Mouse (Mus musculus): ENCODE results near the gene Trpm2.
"Not testable (repeated sequence)": the region's sequence is repeated elsewhere in the genome, so short reads cannot be mapped to it uniquely, and the experiment has no call there.

Trpm2 gene

DNA sequence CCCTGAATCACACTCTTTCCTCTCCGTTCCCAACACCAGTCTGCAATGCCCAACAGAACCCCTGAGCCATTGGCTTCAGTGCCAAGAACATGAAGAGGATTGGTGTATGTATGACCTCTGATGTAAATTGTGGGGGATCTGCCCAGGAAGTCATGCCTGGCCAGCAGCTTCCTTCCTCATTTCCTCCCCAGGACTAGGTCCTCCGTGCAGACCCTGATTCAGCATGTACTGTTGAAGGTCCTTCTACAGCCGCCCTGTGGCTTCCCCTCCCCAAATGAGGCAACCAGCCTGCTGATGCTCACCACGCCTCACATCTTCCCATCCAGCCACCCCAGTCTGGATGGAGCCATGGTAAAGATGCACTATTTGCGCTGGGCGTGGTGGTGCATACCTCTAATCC is at the start of gene Trpm2:
Trpm2 (minus strand) TSS at position 83 of the 400 bp plus-strand sequence.
- DNase-seq = no peak

DNA sequence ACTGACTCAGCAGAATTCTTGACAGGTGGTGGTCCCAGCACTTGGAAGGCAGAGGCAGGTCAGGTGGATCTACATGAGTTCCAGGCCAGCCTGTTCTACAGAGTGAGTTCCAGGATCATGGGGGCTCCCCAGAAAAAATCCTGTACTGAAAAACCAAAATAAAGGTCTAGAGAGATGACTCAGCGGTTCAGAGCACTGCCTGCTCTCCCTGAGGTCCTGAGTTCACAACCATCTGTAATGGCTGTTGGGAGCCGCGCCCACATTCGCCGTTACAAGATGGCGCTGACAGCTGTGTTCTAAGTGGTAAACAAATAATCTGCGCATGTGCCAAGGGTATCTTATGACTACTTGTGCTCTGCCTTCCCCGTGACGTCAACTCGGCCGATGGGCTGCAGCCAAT is 49.6 kb upstream of the Trpm2 start:
- not testable (repeated sequence) for DNase-seq

DNA sequence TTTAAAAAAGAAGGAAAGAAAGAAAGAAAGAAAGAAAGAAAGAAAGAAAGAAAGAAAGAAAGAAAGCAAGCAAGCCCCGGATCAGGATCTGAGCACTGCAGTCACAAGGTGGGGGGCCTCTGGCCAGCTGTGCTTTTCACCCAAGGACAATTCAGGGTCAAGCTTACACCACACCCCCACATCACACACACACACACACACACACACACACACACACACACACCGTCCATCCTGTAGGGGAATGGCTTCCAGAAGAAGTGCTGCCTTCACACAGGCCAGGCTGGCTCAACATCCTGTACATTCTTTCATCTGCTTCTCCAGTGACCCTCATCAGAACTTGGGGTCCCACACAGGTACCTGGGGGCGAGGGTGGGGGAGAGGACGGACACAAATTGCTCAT is 48.9 kb upstream of the Trpm2 start:
- DNase-seq = no peak

DNA sequence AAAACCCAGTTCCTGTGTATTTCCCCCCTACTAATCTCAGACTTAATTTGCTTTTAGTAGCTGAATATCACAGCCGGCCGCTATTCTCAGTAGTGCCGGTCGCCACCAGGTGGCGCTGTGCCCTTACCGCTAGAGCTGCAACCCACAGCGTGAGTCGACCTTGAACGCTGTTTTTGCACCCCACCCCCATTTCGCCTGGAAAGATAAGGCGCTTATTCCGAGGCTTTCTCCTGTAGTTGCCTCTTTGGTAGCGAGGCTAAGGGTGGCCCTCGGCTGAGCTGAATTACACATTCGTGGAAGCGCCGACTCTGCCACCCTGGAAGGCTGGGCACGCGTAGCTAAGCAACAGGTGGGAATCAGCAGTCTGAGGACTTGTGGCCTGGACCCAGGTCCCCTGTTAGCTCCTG is 48.4 kb upstream of the Trpm2 start:
- peak; percentile 82 for DNase-seq

DNA sequence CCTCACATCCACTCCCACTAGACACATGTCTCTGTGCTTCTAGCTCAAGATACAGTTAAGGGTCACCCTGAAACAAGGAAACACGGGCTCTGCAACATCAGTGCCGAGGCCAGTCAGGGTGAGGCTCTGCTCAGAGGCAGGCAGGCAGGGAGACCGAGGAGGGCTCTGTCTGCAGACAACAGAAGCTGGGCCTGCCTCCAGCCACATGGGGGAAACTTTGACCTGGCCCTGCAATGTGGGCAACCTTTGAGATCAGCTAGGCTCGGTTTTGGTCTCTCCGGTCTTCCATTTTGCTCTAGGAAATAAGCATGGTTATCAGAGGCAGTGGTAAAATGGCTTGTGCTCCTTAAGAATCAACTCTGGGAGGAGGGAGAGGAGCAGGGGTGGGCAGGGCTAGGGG is 46.0 kb upstream of the Trpm2 start:
- peak; percentile 39 for DNase-seq

DNA sequence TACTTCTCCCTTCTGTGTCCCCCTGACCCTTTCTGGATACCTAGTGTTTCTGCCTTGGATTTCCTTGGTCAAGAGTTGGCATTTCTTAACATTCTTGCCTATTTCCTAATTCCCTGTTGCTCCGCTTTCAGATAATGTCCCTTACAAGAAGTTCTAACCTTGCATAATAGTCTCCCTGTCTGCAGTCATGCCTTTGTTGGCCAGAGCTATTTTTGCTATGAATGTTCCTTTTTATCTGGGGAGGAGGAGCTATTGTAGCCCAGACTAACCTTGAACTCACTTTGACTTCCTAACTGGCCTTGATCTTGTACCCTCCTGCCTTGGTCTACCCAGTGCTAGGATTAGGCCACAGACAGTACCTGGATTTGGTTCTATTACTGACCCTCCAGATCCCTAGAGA is 45.1 kb upstream of the Trpm2 start:
- no peak for DNase-seq

DNA sequence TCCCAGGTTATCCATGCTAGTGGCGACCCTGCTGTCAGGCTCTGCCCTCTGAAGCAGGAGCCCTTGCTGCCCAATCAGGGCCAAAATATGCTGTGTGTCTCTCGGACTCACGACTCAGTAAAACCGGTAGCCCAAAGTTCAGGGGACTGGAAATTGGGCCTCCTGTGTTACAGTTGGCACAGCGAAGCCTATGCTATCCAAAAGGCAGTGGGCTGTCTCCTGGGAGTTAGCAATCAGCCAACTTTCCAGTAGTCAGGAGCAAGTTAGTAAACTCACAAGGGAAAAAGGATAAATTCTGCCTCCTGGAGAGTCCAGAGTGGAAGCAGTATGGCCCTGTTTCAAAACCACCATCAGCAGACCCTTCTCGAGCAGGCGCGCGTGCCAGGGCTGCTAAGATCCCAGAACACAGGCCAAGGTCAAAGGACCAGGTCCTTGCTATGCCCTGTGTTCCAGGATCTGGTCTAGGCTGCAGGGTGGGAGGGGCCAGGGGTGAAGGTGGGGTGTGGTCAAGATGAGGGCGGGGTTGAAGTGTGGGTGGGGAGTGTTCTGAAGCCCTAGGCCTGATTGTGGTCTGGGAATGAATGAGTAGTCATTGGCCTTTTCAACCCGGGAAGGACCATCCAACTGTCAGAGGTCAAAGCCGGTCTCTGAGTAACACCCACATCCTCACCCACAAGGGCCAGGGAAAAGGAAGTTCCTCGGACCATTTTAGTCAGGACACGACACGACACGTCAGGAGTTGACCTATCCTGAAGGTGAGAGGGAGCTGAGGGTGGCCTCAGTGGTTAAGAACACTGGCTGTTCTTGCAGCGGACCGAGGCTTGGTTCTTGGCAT is 42.5 kb upstream of the Trpm2 start:
- no peak for DNase-seq

DNA sequence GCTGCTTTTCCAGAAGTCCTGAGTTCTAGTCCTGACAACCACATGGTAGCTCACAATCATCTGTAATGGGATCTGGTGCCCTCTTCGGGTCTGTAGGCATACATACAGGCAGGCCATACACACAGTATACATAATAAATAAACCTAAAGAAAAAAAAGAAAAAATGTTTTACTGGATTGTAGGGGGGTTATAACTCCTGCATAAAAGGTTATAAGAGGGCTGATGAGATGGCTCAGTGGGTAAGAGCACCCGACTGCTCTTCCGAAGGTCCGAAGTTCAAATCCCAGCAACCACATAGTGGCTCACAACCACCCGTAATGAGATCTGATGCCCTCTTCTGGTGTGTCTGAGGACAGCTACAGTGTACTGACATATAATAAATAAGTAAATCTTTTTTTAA is 40.8 kb upstream of the Trpm2 start:
- DNase-seq = not testable (repeated sequence)

DNA sequence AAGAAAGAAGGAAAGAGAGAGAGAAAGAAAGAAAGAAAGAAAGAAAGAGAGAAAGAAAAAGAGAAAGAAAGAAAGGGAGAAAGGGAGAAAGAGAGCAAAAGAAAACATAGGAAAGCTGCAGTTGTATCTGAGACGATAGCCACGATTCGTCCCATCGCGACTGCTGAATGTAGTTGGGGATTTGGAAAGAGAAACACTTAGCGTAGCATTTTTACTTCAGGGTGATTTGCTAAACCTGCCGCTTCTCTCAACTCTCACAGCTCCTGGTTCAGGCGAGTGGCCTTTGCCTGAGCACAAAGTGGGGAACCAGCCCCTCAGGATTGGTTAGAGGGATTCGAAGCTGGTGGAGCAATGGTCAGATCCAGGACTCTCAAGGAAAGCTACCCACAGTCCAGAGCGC is 40.0 kb upstream of the Trpm2 start:
- no peak for DNase-seq

DNA sequence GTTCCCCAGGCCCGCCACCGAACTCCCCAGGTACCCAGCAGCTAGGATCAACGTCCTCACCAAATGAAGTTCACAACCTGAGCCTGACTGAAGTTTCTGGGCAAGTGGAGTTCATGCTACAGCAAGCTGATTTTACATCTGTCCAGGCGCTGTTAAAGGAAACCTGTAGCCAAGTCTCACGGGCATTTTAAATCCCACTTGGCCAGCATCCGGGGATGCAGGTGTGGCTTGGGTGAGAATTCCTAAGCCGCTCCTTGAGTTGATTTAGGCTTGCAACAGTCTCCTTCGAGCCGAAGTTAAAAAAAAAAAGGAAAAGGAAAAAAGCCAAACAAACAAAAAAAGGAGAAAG is 39.6 kb upstream of the Trpm2 start, which contains the start of gene Pfkl:
Pfkl (minus strand) TSS at position 139 of the 349 bp plus-strand sequence.
- DNase-seq = no peak

DNA sequence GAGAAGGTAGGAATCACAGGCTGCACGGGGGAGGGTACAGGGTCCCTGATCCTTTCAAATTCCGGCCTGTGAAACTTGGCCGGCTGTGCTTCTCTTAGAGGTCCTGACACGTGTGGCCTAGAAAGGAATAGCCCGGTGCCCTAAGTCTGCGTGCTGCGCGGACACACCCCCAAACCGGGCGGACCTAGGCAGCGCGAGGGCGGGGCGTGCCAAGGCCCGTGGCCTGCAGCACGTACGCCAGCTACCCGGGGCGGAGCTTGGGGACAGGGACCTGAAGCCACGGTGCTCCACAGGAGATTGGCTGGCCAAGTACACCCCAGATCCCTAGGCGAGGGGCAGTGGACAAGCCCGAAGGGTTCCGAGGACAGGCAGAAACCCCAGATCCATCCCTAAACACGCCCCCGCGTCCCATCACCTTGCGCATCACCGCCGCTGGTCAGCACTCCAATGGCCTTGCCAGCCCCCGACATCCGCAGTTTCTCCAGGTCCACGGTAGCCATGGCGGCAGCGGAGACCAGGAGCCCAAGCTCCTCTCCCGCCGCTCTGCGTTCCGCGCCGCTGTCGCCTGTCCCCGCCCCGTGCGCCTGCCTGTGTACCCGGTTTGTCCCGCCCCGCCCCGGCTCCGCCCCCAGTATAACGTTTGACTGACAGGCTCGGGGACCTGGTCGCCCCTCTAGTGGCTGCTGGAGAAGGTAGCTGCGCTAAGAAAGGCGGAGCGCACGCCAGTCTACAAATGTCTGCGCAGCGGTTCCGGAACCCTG is 39.0 kb upstream of the Trpm2 start:
- peak; percentile 97 for DNase-seq

DNA sequence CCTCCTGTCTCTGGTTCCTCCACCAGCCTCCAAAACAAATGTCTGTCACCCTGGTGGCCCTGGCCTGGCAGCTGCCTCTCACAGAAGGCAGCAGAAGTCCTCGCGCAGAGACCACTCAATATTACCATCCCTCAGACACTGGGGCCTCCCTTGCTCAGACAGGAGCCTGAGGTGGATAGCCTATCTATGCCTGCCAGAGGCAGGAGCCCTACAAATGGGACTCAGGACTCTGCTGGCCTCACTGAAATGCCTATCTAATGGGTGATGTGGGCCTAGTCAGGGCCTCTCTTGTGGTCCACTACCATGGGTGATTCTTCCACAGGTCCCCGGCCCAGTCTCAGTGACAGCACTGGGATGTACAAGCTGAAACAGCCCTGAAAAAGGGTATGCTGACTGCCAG is 37.8 kb upstream of the Trpm2 start:
- no peak for DNase-seq

DNA sequence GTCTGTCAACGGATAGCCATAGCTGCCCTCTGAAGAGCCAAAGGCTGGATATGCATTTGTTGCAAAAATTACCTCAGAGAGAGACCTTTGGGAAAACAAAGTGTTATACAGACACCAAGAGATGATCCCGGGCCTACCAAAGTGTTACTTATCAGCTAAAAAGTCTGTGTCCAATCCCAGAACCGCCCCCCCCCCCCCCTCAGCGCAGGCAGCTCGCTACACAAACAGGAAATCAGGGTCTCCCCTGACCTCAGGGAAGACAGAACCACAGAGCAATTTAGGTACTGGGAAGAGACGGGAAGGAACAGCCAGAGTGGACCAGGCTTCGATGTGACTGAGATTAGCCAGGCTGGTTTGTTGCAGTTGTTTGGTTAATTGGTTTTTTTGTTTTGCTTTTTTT is 36.8 kb upstream of the Trpm2 start:
- no peak for DNase-seq

DNA sequence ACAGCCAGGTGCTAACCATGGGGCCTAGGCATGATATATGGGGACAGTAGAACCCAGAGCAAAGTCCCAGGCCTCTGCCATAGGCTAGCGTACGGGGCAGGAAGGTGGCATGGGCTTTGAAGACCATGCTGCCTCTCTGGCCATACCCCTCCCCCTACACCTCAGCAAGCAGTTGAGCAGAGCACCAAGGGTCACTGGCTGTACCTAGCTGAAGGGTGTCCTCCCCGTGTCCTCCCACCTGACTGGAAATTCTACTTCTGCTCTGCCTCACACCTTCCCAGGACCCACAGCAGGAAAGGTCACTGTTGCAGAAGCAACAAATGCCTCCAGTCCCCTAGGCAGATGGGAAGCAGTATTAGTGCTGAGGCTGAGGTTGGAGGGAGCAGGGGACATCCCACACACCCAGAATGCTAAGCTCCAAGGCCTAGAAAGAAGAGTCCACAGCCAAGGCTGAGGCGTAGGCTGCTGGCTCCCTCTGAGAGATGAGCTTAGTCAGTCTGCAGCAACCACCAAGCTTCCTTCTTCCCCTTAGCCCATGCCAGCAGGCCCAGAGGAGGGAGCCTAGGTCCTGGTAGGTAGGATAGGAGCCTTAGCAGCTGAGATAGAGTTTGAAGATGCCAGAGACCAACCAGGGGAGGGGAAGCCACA is 35.6 kb upstream of the Trpm2 start:
- DNase-seq = no peak

DNA sequence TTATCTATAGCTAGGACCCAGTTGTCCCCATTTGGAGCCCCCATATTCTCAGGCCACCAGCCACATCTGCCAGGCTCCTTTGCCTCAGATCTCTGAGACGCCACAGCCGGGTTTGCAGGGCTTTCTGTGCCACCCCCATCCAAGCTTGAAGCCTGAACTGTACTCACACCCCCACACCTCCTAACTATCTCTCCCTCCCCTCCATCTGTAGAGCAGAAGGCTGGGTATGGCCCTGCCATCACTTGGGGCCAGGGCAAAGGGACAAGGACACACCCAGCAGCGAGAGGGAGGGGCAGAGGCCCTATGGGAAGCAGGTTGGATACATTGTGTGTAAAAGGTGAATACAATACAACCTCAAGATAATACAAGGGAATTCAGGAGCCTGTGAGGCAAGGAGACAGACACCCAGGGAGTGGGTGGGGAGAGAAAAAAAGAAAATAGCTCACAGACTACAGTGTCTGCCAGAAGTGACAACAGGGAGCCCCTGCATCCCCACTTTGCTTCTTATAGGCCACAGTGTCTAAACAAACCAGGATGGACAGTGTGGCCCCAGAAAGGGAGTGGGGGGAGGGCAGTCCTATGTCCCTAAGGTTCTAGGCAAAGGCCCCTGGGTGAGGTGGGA is 34.2 kb upstream of the Trpm2 start:
- no peak for DNase-seq

DNA sequence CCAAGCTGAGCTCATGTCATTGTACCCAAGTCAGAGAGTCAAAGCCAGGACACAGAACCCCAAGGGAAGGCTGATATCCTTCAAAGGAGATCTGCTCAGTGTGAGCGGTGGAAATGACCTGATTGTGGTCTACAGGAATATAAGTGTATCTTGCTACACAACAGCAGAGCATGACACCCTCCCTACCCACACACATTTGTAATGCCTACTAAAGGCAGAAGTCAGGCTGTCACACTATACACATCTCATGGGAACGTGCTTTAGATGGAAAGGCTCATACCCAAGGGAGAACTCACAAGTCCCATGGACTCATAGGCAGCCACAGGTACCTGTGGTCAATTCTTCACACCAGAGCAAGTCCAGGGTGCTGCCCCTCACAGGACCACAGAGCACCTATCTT is 32.0 kb upstream of the Trpm2 start:
- DNase-seq = no peak

DNA sequence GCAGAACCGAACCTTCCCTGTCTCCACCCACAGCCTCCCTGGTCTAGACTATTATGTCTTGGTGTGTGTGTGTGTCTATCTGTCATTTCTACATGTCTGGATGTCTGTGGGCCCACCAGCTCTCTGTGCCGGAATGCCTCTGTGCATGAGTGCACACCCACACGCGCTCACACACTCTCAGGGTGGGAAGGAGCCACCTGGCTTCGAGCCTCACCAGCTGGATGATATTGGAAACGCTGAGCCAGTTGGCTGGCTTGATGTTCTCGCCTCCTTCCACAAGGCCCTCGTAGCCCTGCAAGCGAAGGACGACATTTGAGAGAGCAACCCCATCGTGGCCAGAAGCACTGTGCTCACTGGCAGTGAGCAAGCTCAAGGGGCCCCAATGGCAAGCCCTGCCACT is 31.4 kb upstream of the Trpm2 start:
- DNase-seq = no peak

DNA sequence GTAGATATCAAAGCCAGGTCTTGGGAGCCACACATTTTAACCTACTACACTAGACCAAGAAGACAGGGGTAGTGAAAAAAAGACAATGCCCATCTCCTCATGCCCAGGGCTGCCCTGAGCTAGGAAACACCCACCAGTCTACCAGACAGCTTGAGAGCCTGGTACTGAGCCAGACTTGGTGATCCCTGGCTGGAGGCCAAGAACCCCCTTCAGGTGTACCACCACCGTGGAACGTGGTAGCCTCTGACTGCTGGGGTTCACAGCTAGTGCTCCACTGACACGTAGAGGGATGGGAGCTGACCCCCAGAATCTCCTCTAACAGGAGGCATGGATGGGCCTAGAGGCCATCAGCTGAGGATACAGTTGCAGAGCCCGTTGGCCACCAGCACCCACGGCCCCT is 29.8 kb upstream of the Trpm2 start:
- no peak for DNase-seq

DNA sequence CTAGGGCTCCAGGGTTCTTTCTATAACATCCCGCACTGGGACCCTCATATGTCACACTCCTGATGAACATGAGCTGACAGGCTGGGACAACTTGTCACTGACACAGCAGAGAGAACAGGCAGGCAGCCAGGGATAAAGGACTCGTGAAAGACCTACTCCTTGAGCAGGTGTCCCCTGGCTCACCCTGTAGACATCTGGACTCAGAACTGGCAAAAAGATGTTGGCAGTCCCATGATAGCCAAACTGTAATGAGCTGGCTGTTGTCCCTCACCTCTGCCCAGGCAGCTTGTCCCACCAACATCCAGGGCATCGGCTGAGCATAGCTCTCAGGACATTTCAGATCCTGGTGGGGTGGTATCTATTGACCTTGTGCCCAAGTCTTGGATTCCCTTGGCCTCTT is 25.3 kb upstream of the Trpm2 start:
- DNase-seq = no peak

DNA sequence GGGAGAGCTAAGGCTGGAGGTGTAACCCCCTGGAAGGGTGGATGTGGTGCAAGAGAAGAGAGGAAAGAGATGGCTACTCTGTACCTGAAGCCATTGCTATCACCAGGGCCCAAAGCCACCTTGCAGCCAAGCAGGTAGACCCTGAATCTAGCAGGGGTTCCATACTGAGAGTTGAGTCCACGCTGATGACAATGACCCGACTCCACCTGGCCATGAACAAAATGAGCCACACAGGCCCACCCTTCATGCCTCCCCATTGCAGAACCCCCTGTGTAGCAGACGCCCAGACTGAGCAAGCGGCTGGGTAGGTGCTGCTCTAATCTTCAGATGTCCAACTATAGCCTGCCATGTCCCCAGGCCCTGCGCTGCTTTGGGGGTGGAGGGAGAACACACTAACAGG is 15.4 kb upstream of the Trpm2 start:
- DNase-seq = no peak

DNA sequence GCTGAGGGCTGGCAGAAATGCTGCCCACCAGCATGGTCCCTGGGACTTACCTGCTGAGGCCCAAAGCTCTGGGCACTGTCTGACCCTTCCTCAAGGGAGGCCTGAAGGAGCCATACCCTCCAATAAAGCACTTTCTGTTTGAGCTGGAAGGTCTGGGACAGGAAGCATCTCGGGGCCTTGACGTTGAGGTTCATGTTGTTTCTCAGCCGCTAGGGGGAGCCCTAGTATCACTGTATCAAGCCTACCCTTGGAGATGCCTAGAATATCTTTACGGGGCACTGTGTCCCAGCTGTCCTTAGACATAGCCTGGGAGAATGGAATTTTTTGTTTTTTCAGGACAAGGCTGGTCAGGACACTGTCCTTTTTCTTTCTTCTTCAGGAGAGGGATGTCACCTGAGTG is 14.3 kb upstream of the Trpm2 start:
- DNase-seq = peak; percentile 70

DNA sequence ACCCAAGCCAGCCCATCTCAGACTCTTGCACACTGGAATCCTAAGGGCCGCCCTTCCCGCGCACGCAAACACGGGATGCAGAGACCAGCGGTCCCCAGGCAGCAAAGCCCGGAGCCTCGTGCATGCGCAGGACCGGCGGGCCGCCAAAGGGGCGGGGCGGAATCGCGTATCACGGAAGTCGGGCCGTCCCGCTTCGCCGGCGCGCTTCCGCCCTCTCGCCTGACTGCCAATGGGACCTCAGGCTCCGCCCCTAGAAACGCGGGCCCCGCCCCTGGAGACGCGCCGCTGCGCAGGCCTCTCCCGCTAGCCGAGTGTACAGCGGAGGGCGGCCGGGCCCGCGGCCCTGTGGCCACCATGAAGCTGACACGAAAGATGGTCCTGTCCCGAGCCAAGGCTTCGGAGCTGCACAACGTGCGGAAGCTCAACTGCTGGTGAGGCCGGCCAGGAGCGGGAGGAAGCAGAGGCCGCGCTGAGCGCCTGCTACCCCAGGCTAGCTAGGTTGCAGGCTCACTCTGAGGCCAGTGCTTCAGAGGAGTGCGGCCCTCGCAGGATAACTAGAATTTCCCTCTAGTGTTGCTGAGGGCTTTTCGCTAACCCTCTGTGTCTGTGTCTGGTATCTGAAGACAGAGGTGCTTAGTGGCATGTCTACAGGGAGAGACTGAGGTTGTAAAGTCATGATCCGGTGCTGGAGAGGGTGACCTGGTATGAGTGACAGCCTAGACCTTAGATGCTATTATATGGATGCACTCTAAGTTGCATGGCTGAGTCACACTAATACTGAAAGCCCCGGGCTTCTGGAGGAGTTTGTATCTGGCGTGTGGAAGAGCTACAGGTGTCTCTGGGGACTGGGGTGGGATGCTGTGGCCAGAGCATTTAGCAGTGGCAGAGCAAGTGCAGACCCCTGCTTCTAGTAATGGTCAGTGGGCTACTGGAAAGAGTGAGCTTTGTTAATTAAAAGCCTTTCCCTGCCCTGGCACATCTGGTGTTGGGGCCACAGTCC is 8.3 kb upstream of the Trpm2 start, which contains the start of gene 1810043G02Rik:
1810043G02Rik (plus strand) TSS at position 174 of the 1,000 bp plus-strand sequence.
- peak; percentile 100 for DNase-seq

All from kidney, adult 18-20 months (tissue).